Mouse (Mus musculus) megakaryocyte, embryonic 14.5 days (primary cell): ENCODE results near the gene 2310007B03Rik.

Source experiments
- FLI1 ChIP-seq: IDR thresholded peaks from 2 replicates; pipeline ENCODE4 v1.6.1; 2012; ENCODE audit warnings: low read length, inconsistent platforms, mixed read lengths
- GATA1 ChIP-seq: IDR thresholded peaks from 3 replicates; pipeline ENCODE4 v1.6.1; 2012; ENCODE audit warnings: mixed read lengths, low read length, inconsistent platforms, borderline replicate concordance

- no peak for TF ChIP-seq GATA1
- no peak for TF ChIP-seq FLI1
Measured at GRCm38 (mm10) chr1:93101571-93102061, 59.1 kb downstream of the 2310007B03Rik start, which contains the start of gene Kif1a.
